Mouse (Mus musculus): Measurements from ENCODE around the gene Gm49355.
"Not testable (repeated sequence)": the region's sequence is repeated elsewhere in the genome, so short reads cannot be mapped to it uniquely, and the experiment has no call there.

Gene Gm49355

DNA sequence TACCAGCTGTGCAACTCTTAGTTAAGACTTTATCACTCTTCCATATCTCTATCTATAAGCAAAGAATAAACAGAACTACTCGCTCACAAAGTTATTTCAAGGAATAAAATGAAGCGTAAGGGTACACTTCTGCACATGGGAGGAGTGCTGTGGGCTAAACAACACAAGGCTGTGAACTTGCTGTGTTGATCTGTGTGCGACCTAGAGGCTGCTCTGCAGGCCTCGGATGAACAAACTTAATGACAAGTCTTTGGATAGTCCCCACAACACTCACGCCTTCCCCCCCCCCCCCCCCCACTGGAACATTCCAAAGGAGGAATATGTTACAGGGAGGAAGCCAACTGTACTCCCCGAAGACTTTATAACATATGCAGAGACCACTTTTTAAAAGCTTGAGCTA lies at the start of gene Gm49355:
Gm49355 (plus strand) TSS at position 336 of the 400 bp plus-strand sequence.
- no peak for DNase-seq (ENCODE audit: low spot score)

DNA sequence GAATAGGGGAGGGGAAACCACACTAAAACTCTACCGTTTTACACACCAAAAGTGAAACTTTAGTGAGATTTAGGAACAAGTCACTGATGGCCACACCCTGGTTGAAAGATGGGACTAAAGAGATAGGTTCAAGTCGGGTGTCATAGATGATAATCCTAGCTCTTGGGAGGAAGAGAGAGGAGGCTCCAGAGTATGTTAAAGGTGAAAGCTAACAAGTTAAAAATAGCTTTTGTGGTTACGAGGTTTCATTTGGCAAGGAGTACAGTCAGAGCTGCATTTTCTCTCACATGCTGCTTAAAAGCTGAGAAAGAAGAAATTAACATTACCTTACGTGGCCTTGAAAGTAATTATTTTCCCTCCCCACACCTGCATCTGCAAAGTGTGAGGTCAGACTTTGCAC lies 40.0 kb upstream of the Gm49355 start:
- no peak for DNase-seq (ENCODE audit: low spot score)

DNA sequence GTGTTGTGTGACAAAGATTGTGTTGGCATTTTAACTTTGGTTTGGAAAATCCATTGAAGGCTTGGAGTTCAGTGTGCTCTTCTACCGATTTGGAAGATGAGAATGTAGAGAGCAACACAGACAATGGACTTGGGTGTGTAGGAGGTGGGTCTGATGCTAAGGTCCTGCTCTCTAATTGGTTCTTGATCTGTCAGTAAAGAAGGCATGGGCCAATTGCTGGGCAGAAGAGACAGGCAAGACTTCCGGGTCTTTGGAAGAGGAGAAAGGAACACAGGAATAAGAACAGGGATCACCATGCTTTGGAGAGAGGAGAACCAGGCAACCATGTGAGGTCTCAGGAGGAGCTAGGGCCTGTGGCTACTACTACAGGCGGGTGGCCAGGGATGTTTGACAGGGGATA lies 7.7 kb upstream of the Gm49355 start:
- DNase-seq (ENCODE audit: low spot score), result no peak

DNA sequence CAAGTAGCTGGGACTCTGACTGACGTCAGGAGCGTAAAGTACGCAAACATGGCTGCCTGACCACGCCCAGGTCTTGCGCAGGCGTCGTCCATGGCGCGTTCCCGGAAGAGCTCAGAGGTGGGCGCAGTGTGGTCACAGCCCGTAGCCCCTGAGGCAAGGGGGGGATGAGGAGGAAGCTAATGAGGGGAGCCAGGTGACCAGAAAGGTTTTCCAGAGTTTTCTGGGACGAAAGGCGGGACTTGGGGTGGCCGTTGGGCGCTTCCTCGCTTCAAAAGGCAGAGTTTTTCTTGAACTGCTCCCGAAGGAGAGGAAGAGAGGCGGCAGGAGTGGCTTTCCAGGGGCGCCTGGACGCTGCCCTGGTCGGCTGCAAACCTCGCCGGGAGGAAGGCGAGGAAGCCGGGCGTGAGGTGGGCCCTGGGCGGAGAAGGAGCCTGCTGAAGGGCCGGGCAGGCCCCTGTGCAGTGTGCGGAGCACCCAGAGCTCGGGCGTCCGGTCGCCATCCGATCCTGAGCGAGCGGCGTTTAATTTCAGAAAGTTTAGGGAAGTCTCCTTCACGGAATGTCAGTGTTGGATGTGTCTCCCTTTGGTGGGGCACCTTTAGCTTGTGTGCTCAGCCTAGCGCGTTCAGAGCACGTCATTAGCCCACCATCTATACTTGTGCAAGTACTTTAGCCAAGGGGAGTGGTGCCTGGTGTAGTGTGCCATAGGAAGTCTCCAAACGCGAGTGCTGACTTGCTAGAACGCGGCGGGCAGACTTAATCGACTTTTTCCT lies 551 bp downstream of the Gm49355 start, which contains the start of gene 3830406C13Rik:
3830406C13Rik (plus strand) TSS at position 33 of the 772 bp plus-strand sequence.
- peak; percentile 91 for DNase-seq (ENCODE audit: low spot score)

DNA sequence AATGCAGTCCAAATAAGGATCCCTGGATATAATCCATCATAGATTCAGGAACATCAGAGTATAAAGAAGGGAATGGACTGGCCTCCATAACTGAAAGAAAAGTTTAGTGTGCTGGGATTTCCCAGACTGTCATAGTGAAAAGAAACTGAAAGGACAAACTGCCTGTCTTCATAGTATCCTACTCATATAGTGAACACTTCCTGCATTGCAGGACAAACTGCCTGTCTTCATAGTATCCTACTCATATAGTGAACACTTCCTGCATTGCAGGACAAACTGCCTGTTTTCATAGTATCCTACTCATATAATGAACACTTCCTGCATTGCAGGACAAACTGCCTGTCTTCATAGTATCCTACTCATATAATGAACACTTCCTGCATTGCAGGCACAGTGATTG lies 6.0 kb downstream of the Gm49355 start:
- not testable (repeated sequence) for DNase-seq (ENCODE audit: low spot score)

DNA sequence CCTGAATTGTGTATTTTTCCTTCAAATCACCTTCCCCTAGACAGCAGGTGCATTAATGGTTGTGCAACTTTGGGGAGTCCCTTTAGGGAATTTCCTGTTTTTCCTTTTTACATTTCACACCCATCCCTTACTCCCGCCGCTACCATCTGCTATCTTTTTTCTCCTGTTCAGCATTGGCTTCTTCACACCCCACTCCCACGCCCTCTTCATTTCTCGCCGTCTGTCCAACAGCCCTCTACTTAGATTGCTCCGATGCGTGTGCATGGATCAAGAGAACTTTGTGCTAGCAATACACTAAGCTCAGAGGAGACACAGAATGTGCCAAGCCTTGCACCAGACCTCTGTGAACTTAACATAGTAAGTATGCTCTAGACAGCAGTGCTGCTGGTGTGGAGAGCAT lies 12.6 kb downstream of the Gm49355 start:
- DNase-seq (ENCODE audit: low spot score), result no peak

DNA sequence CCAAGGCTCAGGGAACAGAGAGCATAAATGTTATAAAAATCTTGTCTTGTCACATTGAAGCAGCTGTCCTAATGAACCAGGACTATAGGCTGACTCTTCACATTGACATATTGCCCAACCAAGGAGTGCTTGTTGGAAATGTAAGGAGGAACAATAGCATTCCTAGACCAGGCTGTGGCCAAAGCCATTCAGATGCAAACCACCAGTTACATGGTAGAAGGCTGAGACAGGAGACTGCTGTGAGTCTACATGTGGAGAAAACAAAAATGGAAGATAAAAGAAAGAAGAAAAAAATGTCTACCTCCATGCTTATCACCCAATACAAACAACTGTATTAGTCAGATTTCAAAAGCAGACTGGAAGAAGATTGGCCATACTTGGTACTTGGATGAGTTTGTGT lies 15.4 kb downstream of the Gm49355 start:
- no peak for DNase-seq (ENCODE audit: low spot score)

DNA sequence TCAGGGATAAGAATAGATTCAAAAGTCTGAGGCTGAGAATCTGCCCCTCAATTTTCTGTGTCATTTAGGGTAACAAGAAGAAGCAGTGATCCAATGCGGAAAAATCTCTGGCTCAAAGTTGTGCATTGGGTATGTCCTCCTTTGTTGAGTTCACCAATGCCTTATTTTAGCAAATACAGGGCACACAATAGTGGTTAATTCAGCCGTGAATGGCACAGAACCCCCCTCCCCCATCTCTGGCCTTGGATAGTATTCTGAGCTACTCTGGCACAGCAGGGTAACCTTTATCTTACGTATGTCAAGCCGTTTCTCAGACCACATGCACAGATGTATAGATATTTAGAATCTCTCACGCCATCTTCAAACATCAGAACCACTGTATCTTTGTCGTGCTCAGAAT lies 15.9 kb downstream of the Gm49355 start:
- DNase-seq (ENCODE audit: low spot score), result no peak

DNA sequence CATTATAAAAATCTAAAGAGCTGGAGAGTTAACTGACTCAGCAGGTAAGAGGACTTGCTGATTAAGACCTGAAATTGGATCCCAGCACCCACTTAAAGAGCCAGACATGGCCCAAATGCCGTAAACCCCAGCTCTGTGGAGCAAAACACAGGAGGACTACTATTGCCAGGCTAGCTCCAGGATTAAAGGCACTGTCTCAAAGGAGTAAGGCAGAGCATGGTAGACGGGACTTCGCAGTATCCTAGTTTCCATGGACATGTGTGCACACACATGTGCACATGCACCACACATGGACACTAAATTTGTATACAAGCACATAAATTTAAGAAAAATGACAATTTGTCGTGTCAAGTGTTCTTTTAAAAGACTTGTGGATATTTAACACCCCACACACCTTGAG lies 16.5 kb downstream of the Gm49355 start:
- DNase-seq (ENCODE audit: low spot score), result no peak

DNA sequence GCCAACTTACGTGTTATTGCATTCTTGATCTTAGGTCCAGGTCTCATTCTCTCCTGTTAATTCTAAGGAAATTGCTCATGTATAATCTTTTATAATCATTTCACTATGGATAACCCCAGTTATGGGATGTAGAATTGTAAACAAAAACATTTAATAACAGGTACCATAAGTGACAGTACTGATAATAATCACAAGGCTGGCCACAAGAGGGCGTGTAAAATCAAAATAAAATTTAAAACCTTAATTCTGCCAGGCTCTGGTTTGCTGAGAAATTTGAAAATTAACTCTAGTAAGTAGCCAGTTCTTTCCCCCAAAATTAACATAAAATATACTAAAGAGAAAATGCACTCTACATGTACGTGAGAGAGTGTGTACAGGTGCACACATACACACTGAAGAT lies 16.9 kb downstream of the Gm49355 start:
- no peak for DNase-seq (ENCODE audit: low spot score)

DNA sequence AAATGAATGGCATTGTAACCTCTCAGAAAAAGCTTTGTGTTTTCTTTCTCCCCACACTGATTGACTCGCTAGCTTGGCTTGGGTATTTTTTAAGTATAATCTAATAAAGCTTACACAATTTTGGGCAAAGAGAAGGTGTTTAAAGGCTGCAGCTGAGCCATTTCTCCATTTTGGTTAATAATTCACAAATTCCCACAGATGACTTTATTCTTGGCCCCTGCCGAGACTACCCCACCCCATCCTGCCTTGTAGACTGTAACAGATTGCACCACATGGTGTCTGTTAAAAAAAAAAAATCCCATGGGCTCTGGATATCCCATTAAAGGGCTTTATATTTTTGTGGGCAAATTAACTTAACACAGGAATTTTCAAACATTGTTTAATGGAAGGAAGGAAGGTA lies 19.3 kb downstream of the Gm49355 start:
- no peak for DNase-seq (ENCODE audit: low spot score)

DNA sequence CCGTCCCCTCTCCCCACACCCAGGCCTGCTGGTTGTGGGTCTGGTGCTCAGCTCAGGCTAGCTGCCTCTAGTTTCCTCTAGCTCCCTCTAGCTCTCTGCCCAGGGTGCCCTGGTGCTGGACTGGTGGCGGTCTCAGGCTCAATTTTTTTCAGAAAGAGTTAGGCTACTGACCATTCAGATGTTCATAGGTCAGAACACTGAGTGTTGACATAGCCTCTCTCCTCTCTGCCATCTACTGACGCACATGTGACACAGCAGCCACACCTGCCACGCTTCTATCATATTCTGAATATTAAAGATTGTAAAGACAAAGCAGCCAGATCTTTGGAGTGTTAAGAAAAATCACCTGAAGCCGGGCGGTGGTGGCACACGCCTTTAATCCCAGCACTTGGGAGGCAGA lies 49.8 kb downstream of the Gm49355 start:
- DNase-seq (ENCODE audit: low spot score), result no peak

DNA sequence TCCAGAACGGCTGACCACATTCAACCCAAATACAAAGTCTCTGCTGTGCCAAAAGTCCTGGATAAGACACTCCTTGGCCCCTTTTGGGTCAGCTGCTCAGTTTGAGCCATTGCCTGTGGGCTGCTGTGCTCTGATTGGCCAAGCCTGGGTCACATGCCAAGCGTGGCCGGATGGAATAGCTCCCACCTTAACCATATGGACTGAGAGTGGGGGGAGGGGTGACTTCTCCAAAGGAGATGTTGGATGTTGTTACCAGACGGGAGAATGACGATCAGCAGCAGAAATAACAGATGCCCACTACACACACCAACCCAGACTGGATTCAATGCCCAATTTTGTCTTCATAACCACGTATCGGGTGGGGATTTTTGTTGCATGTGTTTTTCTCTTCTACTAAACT lies 51.1 kb downstream of the Gm49355 start:
- DNase-seq (ENCODE audit: low spot score), result no peak

DNA sequence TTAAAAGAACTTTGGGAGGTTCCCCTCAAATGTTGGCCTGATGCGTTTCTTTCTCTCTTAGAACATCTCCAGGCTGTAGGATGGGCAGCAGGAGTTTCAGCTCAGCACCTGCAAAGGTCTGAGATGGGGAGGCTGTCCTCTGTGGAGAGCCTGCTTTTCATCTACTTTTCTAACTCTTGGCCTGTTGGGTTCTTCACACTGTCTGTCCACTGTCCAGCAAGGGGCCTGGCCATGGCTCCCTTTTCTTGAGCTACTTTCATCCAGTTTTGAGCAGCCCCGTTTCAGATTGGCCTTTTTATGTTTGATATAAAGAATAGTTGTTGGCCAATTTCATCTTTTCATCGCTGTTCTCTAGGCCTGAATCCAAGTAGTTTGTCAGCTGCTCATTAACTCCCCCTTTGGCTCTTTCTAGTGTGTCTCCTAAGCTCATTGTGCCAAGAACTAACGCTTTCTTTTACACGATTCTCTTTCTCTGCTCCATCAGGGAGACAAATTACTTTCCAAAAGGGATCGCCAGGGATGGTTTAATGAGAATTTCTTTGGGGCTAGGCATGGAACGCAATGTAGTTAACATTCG lies 53.7 kb downstream of the Gm49355 start:
- no peak for DNase-seq (ENCODE audit: low spot score)

DNA sequence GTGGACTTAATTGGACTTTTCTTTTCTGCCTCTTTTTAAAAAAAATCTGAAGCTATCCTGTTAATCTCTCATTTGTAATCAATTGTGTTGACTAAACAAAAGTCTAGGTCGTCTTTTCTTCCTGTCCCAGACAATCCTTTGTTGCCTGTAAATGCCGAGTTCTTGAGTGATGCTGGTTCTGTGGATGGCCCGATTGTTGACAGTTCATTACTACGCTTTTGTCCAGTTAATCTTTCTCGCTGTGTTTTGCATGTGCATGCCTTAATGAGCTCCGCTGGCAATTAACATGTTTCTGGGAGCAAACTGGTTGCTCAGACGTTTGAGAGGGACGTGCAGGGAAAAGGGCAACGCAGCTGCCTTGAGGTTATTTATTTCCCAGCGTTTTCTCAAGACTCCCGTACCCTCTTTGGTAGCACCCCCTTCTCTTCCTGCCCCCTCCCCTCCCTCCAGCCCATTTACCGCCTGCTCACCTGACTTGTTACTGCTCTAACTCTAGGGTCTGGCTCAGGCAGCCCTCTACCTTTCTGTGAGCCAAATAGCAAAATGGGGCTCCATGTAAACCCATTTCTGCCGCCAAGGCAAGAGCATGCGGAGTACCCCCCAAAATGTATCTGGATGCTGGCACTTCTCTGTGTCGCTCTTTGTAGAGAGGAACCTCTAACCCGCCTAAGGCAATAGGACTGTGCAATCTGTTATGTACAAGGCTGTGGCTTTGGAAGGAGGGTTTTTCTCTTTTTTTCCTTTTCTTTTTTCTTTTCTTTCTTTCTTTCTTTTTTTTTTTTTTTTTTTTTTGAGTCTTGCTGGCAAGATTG lies 54.4 kb downstream of the Gm49355 start:
- no peak for DNase-seq (ENCODE audit: low spot score)

DNA sequence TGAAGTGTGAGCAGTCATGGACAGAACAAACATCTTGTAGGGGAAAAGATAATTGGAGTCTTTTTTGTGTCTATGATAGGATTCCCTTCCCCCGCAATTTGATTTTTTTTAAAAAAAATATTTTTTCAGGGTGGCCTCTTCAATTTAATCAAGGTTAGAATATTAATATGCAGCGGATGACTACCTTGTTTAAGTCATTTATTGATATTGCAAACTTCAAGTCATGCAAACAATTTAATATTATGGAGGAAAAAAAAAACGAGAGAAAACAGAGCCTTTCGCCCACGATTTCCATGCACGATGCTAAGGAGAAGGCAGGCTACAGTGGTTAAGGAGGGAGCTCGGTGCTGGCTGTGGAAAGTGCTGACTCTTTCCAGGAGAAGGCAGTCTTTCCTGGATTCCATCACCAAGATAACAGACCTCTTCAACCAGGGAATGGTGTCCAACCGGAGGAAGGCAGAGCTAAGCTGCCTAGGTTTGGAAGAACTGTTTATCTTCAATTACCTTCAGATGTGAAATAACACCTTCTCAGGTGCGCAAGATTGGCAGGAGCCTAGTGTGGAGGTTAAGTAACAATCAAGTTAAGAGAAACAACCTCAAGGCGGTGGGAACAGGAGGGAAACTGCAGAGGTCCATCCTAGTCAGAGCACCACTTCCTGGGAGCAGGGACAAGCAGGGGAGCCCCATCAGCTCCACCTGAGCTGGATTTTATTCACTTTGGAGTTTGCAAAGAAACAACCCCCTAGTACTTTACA lies 55.2 kb downstream of the Gm49355 start:
- no peak for DNase-seq (ENCODE audit: low spot score)

DNA sequence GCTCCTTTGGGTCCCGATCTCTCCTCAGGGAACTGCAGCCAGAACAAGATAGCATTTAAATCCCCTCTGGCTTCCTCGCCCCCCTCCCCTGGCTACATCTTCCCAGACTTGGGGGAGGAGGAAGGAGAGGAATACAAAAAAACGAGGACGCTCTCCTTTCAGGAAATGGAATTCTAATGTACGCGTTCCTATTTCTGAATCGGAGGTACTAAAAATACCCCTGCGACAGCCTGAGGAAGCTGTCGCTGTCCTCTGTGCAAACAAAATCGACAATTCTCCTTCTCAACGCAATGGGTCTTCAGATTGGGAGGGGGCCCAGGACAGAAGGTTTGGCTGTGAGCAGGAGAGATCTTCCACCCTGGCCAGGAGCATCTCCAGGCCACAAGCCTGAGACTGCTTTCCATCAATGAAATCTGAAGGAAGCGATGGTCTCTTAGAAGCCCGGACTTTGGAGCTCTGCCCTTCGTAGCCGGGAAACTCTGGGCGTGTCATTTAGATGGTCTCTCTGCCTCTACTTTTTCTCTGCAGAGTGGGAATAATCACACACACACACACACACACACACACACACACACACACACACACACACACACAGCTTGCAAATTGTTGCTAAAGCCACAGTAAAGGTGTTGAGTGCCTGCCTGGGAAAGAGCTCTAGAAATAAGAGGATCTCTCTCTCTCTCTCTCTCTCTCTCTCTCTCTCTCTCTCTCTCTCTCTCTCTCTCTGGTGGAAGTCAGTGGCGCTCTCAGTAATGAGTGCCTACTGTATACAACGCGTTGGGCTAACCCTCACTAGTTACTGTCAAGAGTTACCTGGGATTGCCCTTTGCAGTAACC lies 56.7 kb downstream of the Gm49355 start:
- no peak for DNase-seq (ENCODE audit: low spot score)

DNA sequence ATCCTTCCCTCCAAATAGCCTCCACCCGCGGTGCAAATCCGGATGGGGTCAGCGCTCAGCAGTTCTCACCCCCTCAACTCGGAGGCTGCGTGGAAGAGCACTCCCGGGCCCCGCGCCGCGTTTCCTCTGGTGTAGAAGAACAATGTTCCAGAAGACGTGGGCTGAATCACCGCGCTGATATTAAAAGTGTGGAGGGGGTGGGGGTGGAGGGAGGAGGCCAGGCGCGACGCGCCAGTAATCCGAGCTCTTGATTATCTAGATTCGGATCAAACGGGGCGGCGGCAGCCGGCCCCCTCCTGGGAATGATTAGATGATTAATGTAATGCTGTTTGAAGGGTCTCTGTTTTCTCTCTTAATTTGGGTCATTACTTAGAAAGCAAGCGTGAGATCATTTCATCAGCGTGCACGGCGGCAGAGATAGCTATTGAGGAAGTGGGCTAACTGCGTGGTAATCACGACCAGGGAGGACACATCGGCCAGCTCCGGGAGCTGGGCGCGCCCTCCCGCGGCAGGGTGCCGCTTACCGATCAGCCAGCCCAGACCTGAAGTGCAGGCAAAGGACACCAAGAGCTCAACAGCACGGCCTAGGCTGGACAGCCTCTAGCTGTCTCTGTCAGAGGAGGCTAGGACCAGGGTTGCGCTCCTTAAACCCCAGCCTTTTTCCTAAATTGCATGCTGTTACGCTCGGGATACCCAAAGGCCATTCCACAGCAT lies 57.5 kb downstream of the Gm49355 start:
- DNase-seq (ENCODE audit: low spot score), result no peak

DNA sequence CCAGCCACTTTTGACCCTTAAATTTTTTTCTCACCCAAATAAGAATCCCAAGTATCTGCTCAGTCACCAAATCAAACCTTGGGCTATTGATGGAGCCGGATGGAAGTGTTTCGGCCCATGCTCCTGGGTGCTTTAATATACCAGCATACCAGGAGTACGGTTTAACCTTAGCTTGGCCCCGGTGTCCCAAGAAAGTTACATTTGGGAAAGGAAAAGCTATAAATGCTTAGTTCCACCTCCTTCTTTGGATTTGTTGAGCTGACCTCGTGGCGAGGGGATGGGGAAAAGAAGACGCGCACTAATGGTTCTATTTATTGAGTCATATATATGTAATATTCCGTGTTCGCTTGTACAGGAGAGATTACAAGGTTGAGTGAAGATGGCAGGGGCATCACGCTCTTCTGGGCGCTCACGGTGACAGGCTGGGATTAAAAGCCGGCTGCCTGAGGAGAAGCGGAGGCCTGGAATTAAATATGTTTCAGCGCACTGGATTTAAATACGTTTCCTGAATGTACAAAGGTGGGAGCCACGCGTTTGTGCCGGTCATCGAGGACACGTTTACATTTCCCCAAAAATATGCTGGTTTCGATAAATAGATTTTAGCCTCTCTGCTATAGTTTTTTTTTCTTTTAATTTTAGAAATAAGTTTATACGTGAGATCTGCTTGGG lies 58.1 kb downstream of the Gm49355 start:
- DNase-seq (ENCODE audit: low spot score), result no peak

DNA sequence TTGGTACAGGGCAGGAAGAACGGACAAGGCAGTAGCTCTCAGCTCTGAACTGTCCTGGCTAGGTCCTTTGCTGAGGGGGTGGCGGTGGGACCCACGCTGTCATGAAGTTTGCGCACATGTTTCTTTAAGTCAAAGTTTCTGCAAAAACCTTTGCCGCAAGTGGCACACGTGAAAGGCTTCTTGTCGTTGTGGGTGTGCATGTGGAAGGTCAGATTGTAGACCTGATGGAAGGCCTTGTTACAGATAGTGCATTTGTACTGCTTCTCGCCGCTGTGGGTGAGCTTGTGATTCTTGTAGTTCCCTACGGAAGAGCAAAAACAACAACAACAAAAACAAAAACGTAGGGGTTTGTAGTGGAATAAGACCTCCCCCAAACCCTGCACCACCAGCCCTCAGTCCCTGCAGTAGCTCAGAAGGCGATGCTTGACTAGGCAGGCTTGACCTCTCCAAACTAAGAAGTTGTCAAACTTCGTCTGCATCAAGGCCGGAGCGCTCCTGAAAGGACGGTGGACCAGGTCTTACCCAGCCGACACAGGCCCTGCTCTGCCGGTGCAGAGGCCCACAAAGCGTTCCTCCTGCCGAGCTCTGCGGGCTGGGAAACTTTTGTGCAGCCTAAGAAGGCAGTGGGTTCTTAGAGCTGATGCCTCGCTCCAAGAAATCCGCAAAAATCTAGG lies 58.8 kb downstream of the Gm49355 start:
- no peak for DNase-seq (ENCODE audit: low spot score)

Data from testis, postnatal 10 days (tissue).